Mouse (Mus musculus) stomach, adult 2 months (tissue): Measurements from ENCODE around the gene Cybrd1. TPM values are rescaled to one million over a fixed set of nuclear protein-coding genes. Genes with fewer than 3 reads are reported as not detected.

Experiments used
- polyA plus RNA-seq: library from polyadenylated mRNA; depleted of rRNA; stranded (reverse); fragments of >200 nt; gene quantifications from 2 replicates; pipeline ENCODE4 v1.2.3, GENCODE M21; 2012; rRNA removed

Cybrd1 gene
- polyA plus RNA-seq = 15.3 and 17.6 TPM in 2 replicates

GRCm38 (mm10) chr2:71117797-71118708 is at the start of gene Cybrd1:
Cybrd1 (plus strand) TSS chr2:71117923.

Other genes with a start within 250 kb of the Cybrd1 start
- 1.2 and 1.7 TPM in 2 replicates for gene Dcaf17, start 62.6 kb upstream of the Cybrd1 start, polyA plus RNA-seq
- gene Mettl8, start 62.3 kb upstream of the Cybrd1 start, polyA plus RNA-seq = 0.90 and 1.4 TPM in 2 replicates
- gene Dync1i2, start 93.8 kb downstream of the Cybrd1 start, polyA plus RNA-seq = 1.5 and 3.1 TPM in 2 replicates
- gene Slc25a12, start 249.8 kb downstream of the Cybrd1 start, polyA plus RNA-seq = 19.4 and 21.1 TPM in 2 replicates